Mouse (Mus musculus): ENCODE results near the gene Zscan10.

GRCm38 (mm10) chr17:23644613-23645495 is 44.2 kb downstream of the Zscan10 start, which contains the start of gene Mmp25:
- TF ChIP-seq CTCF (IDR thresholded peaks at IDR 0.05; ENCODE audit: extremely low read depth, insufficient read depth, insufficient read length, insufficient replicate concordance) (no peak), POLR2A (IDR thresholded peaks at IDR 0.05; ENCODE audit: low read depth, low read length) (no peak)
